Mouse (Mus musculus) C2C12 (cell line): ENCODE results near the gene Mief1. TPM values are rescaled to one million over a fixed set of nuclear protein-coding genes. Genes with fewer than 3 reads are reported as not detected.
A peak's percentile ranks its signal among the peaks of the same experiment; 100 is the strongest.

Experiments
- H3K27me3 ChIP-seq: one replicate; pipeline ENCODE4 v1.6.1; 2011; ENCODE audit not compliant: control insufficient read depth, insufficient read depth, insufficient read length
- H3K36me3 ChIP-seq: one replicate; pipeline ENCODE4 v1.6.1; 2011; ENCODE audit not compliant: control insufficient read depth, insufficient read depth
- H3K4me3 ChIP-seq: one replicate; pipeline ENCODE4 v1.5.1; 2011; ENCODE audit warnings: mild to moderate bottlenecking, control low read depth; ENCODE audit not compliant: poor library complexity, insufficient read depth, severe bottlenecking
- H3K79me2 ChIP-seq: one replicate; pipeline ENCODE4 v1.6.1; 2011; ENCODE audit not compliant: control insufficient read depth, insufficient read depth
- H3K79me3 ChIP-seq: one replicate; pipeline ENCODE4 v1.6.1; 2011; ENCODE audit warnings: low read depth, control low read depth
- H3ac ChIP-seq: one replicate; pipeline ENCODE3; 2011; ENCODE audit warnings: low read depth; ENCODE audit not compliant: control insufficient read depth, insufficient read length
- CEBPB ChIP-seq: IDR thresholded peaks from one replicate; pipeline ENCODE4 v1.6.1; 2011; ENCODE audit warnings: low read depth, mild to moderate bottlenecking, control low read depth, moderate library complexity
- CTCF ChIP-seq: IDR thresholded peaks from one replicate; pipeline ENCODE4 v1.5.1; 2011; ENCODE audit not compliant: control insufficient read depth, insufficient read depth, insufficient read length
- FOSL1 ChIP-seq: IDR thresholded peaks from one replicate; pipeline ENCODE4 v1.8.0; 2011; ENCODE audit warnings: mild to moderate bottlenecking, low read length; ENCODE audit not compliant: poor library complexity, insufficient read depth, severe bottlenecking
- MAX ChIP-seq: IDR thresholded peaks from one replicate; pipeline ENCODE4 v1.6.1; 2011; ENCODE audit warnings: mild to moderate bottlenecking, control low read depth
- MYOD1 ChIP-seq: IDR thresholded peaks from one replicate; pipeline ENCODE4 v1.6.1; 2011; ENCODE audit warnings: low read depth; ENCODE audit not compliant: control insufficient read depth, insufficient read length
- MYOG ChIP-seq: IDR thresholded peaks from one replicate; pipeline ENCODE4 v1.6.1; 2011; ENCODE audit not compliant: control insufficient read depth, insufficient read length; ENCODE audit errors: extremely low read depth
- USF1 ChIP-seq: IDR thresholded peaks from one replicate; pipeline ENCODE4 v1.6.1; 2011; ENCODE audit warnings: low read depth, mild to moderate bottlenecking, control low read depth, moderate library complexity
- polyA plus RNA-seq: library from polyadenylated mRNA; unstranded; fragments of >200 nt; fragmentation: generic; extraction: Trizol; gene quantifications from one replicate; pipeline ENCODE4 v1.2.1, GENCODE M21; 2012; ENCODE audit warnings: missing spikeins

Mief1 gene
- polyA plus RNA-seq, 1 experiment = 27.3 TPM

DNA sequence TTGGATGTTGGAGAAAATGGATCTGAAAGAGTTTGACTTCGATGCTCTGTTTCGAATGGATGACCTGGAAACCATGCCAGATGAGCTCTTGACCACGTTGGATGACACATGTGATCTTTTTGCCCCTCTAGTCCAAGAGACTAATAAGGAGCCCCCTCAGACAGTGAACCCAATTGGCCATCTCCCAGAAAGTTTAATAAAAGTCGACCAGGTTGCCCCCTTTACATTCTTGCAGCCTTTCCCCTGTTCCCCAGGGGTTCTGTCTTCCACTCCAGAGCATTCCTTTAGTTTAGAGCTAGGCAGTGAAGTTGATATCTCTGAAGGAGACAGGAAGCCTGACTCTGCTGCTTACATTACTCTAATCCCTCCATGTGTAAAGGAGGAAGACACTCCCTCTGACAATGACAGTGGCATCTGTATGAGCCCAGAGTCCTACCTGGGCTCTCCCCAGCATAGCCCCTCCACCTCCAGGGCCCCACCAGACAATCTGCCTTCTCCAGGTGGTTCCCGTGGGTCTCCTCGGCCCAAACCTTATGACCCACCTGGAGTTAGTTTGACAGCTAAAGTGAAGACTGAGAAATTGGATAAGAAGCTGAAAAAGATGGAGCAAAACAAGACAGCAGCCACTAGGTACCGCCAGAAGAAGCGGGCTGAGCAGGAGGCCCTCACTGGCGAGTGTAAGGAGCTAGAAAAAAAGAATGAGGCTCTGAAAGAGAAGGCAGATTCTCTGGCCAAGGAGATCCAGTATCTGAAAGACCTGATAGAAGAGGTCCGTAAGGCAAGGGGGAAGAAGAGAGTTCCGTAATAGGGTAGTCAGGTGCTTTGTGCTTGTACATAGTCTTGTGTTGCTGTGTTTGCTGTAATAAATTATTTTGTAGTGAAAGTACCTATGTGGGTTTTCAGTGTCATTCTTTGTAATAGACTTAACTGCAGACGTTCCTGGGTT lies 23.1 kb downstream of the Mief1 start:
- peak overlapping the region; percentile 100 for H3K4me3 ChIP-seq
- peak overlapping the region; percentile 93 for H3ac ChIP-seq
- H3K79me2 ChIP-seq = peaks cover 39% of the 10 kb centered on the region
- no peaks in the 10 kb centered on the region for H3K27me3 ChIP-seq
- H3K79me3 ChIP-seq = peaks cover 20% of the 10 kb centered on the region
- no peak for TF ChIP-seq CEBPB
- TF ChIP-seq MAX = no peak
- TF ChIP-seq MYOG = no peak
- TF ChIP-seq USF1 = no peak
- TF ChIP-seq FOSL1 = no peak
- no peak for TF ChIP-seq CTCF
- TF ChIP-seq MYOD1 = no peak
- peaks cover 65% of the 10 kb centered on the region for H3K36me3 ChIP-seq

DNA sequence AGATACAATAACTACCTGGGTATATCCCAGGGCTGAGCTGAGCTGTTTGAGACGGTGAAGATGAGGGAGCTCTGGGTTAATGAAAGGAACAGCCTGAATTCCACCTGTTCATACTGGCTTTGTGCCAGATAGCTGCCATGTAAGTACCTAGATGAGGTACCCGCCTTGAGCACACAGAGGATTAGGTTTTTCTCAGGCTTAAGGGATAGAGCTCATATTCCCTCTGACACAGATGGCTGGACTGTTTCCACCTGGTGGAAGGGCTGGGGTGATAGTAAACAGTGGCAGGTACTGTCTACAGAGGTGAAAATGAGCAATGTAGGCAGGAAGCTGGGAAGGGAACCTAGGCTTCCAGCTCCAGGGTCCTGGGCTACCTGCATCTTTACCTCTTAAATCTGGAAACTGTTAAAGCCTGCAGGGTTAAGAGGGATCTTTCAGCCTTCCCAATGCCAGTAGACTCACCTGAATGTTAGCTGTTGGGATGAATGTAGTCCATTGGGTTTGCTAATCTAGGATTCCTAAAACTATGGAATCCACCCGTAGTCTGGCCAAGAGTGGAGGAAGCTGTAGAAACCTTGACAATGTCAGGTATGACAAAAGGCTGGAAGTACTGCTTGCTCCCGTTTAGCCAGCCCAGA lies 23.9 kb downstream of the Mief1 start:
- H3K4me3 ChIP-seq = no peak overlapping the region
- peaks cover 65% of the 10 kb centered on the region for H3K36me3 ChIP-seq
- H3ac ChIP-seq = no peak overlapping the region
- TF ChIP-seq FOSL1 (no peak), MYOD1 (peak; percentile 44), MYOG (no peak)
- peaks cover 27% of the 10 kb centered on the region for H3K79me3 ChIP-seq
- peaks cover 47% of the 10 kb centered on the region for H3K79me2 ChIP-seq
- no peaks in the 10 kb centered on the region for H3K27me3 ChIP-seq

DNA sequence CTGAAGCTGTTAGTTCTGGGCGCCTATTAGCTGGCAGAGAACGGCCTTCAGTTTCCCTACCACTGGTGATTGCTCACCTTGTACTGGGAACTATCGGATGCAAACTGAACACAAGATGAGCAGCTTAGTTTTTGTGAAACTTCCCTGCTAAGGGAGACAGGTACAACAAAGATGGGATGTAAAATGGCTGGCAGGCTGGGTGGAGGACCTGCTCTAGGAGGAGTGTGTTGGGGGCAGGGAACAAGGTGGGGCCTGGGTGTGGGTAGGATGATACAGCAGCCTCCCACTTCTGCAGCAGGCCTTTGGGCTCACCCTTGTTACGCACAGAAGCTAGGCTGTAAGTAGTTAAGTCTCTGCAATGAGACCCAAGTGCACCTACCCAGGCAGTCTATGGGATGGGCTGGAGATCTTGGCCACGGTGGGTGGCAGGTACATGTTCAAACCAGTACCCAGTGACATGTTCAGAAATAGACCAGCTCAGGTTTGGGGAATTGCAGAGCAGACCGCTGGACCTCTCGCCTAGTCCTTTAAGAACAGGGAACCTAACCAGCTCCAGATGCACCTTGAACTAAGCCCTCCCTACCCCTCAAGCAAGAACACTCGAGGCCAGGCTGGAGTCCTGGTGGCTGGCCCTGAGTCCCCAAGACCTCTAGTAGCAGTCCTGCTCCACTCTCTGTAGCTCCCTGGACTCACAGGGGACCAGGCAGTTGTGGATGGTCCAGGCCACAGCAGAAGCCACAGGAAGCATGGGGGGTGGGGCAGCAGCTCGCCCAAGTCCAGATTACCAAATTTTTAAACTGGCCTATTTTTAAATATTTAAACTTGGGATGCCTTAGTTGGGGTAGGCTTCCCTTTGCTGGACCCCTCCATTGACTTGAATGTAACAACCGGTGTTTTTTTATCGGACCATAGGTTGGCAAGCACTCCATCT lies 24.7 kb downstream of the Mief1 start:
- Histone ChIP-seq H3ac (no peak overlapping the region), H3K27me3 (no peaks in the 10 kb centered on the region), H3K79me2 (peaks cover 55% of the 10 kb centered on the region), H3K4me3 (no peak overlapping the region), H3K79me3 (peaks cover 32% of the 10 kb centered on the region), H3K36me3 (peaks cover 57% of the 10 kb centered on the region)
- TF ChIP-seq FOSL1 (no peak), CTCF (no peak), MYOG (no peak), MYOD1 (no peak), USF1 (no peak), CEBPB (no peak), MAX (no peak)

DNA sequence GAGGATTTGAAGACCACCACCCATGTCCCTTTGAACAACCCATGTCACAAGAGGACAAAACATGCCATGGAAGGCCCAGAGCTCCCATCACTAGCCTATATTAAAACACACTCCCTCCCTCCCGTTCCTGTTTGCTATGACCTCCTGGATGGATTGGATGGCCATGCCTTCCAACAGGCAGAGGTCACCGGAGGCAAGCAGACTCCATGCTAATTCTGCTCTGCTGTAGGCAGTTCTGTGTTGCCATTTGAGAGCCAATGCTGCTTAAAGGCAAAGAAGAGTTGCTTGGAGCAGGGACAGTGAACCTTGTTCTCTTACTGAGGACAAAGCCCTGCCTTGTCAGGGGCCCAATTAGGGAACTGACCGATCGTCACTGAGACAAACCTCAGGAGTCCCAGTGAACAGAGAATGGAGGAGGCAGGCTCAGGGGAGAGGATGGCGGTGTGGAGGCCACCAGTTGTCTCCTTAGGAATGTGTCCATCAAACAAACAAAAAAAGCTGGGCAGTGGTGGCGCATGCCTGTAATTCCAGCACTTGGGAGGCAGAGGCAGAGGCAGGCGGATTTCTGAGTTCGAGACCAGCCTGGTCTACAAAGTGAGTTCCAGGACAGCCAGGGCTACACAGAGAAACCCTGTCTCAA lies 25.7 kb downstream of the Mief1 start:
- peak overlapping the region; percentile 23 for H3ac ChIP-seq
- H3K79me3 ChIP-seq = peaks cover 36% of the 10 kb centered on the region
- no peak overlapping the region for H3K4me3 ChIP-seq
- TF ChIP-seq MYOG = no peak
- peak; percentile 48 for TF ChIP-seq MYOD1
- H3K36me3 ChIP-seq = peaks cover 56% of the 10 kb centered on the region
- no peaks in the 10 kb centered on the region for H3K27me3 ChIP-seq
- H3K79me2 ChIP-seq = peaks cover 61% of the 10 kb centered on the region

DNA sequence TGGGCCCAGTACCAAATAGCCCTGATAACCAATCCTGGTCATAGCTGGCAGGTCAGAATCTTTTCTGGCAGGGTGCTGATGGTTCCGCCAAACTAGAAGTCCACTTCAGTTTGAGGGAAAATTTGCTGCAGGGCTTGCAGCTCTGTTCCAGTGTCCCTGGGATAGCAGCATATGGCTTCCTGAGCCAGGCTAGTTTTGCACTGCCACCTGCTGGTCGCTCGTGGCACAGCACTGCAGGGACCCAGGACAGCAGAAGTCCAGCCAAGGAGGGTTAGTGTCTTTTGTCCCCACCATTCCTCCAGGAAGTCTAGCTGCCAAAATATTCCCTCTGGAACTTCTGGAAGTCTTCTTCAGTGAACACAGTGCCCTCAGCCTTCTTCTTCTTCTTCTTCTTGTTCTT lies 26.9 kb downstream of the Mief1 start:
- Histone ChIP-seq H3K79me2 (peaks cover 56% of the 10 kb centered on the region), H3K4me3 (no peak overlapping the region), H3ac (no peak overlapping the region), H3K36me3 (peaks cover 56% of the 10 kb centered on the region), H3K79me3 (peaks cover 33% of the 10 kb centered on the region), H3K27me3 (no peaks in the 10 kb centered on the region)
- TF ChIP-seq MAX (peak; percentile 79), MYOD1 (no peak), CTCF (peak; percentile 96), CEBPB (no peak)
